Mouse (Mus musculus) monocyte, adult 5-6 weeks (primary cell): ENCODE data around the gene Kcp. TPM values are rescaled to one million over a fixed set of nuclear protein-coding genes. Genes with fewer than 3 reads are reported as not detected.

Experiments used
- ATAC-seq: fragments of 153-309, 156-312 bp; replicated peaks from 2 replicates; pipeline ENCODE4 v1.8.0; 2017; ENCODE audit warnings: mild to moderate bottlenecking; ENCODE audit not compliant: low TSS enrichment, insufficient number of reproducible peaks, severe bottlenecking, poor library complexity, low FRiP score
- total RNA-seq: library from RNA; stranded (forward); fragments of 200-1000, 200-491, 200-594 nt; gene quantifications from 3 replicates; pipeline ENCODE4 v1.2.3, GENCODE M21; 2017

Kcp gene
- total RNA-seq, 1 experiment from 2014 or later = not detected

GRCm38 (mm10) chr6:29432676-29433037, 75.1 kb downstream of the Kcp start:
- ATAC-seq = no peak

GRCm38 (mm10) chr6:29432156-29432555, 75.6 kb downstream of the Kcp start:
- no peak for ATAC-seq

DNA sequence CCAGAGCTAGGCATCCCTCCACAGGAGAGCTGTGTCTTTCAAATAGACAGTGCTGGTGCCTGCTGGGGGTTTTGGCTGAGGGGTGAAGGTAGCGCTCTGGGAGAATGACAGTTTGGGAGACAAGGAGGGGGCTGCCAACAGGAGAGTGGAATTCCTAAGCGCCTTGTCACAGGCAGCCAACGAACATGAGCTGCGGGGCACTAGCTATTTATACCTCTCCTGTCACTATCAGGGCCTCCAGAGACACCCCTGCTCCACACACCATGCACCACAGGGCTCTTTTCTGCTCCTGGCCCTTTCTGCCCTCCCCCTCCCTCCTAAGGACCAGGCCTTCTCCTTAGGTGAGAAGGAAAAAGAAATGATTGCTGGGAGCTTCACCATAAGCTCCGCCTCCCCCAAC, 76.3 kb downstream of the Kcp start:
- ATAC-seq = no peak

- no peak for ATAC-seq
Measured at GRCm38 (mm10) chr6:29430681-29431420, 76.9 kb downstream of the Kcp start.

- no peak for ATAC-seq
Measured at GRCm38 (mm10) chr6:29428171-29428570, 79.6 kb downstream of the Kcp start.

DNA sequence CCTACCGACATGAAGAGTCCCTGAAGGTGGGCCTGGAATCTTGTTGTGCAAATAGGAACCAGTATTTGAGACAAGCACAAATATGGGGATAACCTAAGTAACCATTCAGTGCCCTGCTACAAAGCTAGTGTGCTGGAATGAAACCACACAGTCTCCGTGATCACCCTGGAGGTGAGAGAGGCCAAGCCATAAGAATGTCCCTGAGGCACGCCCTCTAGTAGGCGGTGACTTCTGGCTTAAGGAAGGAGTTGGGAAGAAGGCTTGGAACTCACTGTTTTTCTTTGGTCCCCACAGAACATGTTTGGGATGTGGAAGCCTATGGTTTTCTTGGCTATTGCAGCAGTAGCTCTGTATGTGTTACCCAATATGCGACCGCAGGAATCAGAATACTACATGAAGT, 81.4 kb downstream of the Kcp start:
- no peak for ATAC-seq

DNA sequence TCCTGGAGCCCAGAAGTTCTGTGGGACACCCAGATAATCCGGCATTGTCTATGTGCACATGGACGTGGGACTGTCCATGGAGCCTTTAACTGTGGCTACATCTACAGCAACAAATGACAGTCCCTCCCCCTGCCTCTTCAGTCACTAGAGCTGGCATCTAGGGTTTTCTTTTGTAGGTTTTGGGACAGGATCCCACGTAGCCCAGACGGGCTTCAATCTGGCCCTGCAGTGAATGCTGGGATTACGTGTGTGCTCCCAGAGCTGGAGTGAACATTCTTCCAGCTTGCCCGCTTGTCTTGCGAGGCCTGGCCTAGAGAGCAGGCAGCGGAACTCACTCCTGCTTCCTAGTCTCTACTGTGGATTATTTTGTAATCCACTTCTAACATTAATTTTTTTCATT, 82.6 kb downstream of the Kcp start:
- no peak for ATAC-seq

Other genes with a start within 250 kb of the Kcp start
- 7.6 to 8.9 TPM (median 8.5 TPM) in 3 replicates for gene Hilpda, start 235.5 kb downstream of the Kcp start, total RNA-seq
- gene Fam71f2, start 228.4 kb downstream of the Kcp start, total RNA-seq = 1.9 TPM in 1 of 3 replicates, not detected in the others
- gene Fam71f1, start 188.8 kb downstream of the Kcp start, total RNA-seq = not detected in 3 replicates
- 134 to 144 TPM (median 142 TPM) in 3 replicates for gene Calu, start 159.9 kb downstream of the Kcp start, total RNA-seq
- not detected in 3 replicates for gene Opn1sw, start 119.5 kb downstream of the Kcp start, total RNA-seq
- gene Ccdc136, start 111.6 kb downstream of the Kcp start, total RNA-seq = 0.49 to 0.96 TPM (median 0.67 TPM) in 3 replicates
- not detected in 3 replicates for gene Flnc, start 74.7 kb downstream of the Kcp start, total RNA-seq
- 216 to 361 TPM (median 337 TPM) in 3 replicates for gene Atp6v1f, start 40.2 kb downstream of the Kcp start, total RNA-seq
- 0.78 TPM in 1 of 3 replicates, not detected in the others for gene Atp6v1fnb, start 36.5 kb downstream of the Kcp start, total RNA-seq
- 195 to 268 TPM (median 261 TPM) in 3 replicates for gene Irf5, start 18.7 kb upstream of the Kcp start, total RNA-seq
- 62.4 to 105 TPM (median 76.9 TPM) in 3 replicates for gene Tnpo3, start 101.9 kb upstream of the Kcp start, total RNA-seq
- 0.29 to 1.6 TPM (median 0.29 TPM) in 3 replicates for gene Tspan33, start 186.3 kb upstream of the Kcp start, total RNA-seq
- not detected in 3 replicates for gene Smo, start 227.6 kb upstream of the Kcp start, total RNA-seq